Mouse (Mus musculus): ENCODE results near the gene Pogk. TPM values are rescaled to one million over a fixed set of nuclear protein-coding genes. Genes with fewer than 3 reads are reported as not detected.

Pogk gene
- polyA plus RNA-seq, 2 experiments: 0.63 to 1.1 TPM

- no peaks in the 10 kb centered on the region for H3K36me3 ChIP-seq (replicated peaks; ENCODE audit: control insufficient read depth, insufficient read depth, low read depth)
- 65% methylated on average over 3 of the region's 3 CpGs for WGBS (ENCODE audit: insufficient replicate concordance)
- no peak for DNase-seq (ENCODE audit: low read depth in 3 of 3, low spot score in 3 of 3)
- H3K9ac ChIP-seq (replicated peaks): no peak overlapping the region
- no peak for TF ChIP-seq CTCF (IDR thresholded peaks at IDR 0.05; ENCODE audit: low read depth)
- ATAC-seq (ENCODE audit: insufficient read depth): no peak
- H3K27me3 ChIP-seq (ENCODE audit: control insufficient read depth, insufficient read depth, low read length): no peaks in the 10 kb centered on the region
- no peak overlapping the region for H3K27ac ChIP-seq
- H3K4me3 ChIP-seq (ENCODE audit: insufficient read depth in 1 of 2, low read depth in 2 of 2, low read length in 2 of 2): no peak overlapping the region
- peaks cover 0 to 3% of the 10 kb centered on the region in 2 experiments; a peak in 3 of 4 replicates for H3K4me1 ChIP-seq (replicated peaks; ENCODE audit: control insufficient read depth in 2 of 2, insufficient read depth in 2 of 2, low read length in 1 of 2)
- no peaks in the 10 kb centered on the region for H3K9me3 ChIP-seq (ENCODE audit: control insufficient read depth, low read length)
- H3K4me2 ChIP-seq (ENCODE audit: low read depth): no peak overlapping the region
Measured at GRCm38 (mm10) chr1:166412266-166412665, 2.6 kb upstream of the Pogk start.

GRCm38 (mm10) chr1:166411541-166411940, 1.9 kb upstream of the Pogk start:
- H3K36me3 ChIP-seq (replicated peaks; ENCODE audit: control insufficient read depth, insufficient read depth, low read depth): no peaks in the 10 kb centered on the region
- TF ChIP-seq EP300 (IDR thresholded peaks at IDR 0.05; ENCODE audit: low read depth) (no peak), CTCF (IDR thresholded peaks at IDR 0.05; ENCODE audit: low read depth) (no peak)
- DNase-seq (ENCODE audit: low read depth in 3 of 3, low spot score in 3 of 3) (no peak), ATAC-seq (ENCODE audit: insufficient read depth) (no peak)
- WGBS (ENCODE audit: insufficient replicate concordance): 65% methylated on average over 1 of the region's 1 CpGs
- no peak overlapping the region for H3K4me3 ChIP-seq (ENCODE audit: insufficient read depth in 1 of 2, low read depth in 2 of 2, low read length in 2 of 2)
- no peak overlapping the region for H3K4me2 ChIP-seq (ENCODE audit: low read depth)
- no peak overlapping the region for H3K27ac ChIP-seq
- H3K9ac ChIP-seq (replicated peaks): no peak overlapping the region
- H3K9me3 ChIP-seq (ENCODE audit: control insufficient read depth, low read length): no peaks in the 10 kb centered on the region
- H3K4me1 ChIP-seq (replicated peaks; ENCODE audit: control insufficient read depth in 2 of 2, insufficient read depth in 2 of 2, low read length in 1 of 2): peaks cover 0 to 3% of the 10 kb centered on the region in 2 experiments; a peak in 3 of 4 replicates
- no peaks in the 10 kb centered on the region for H3K27me3 ChIP-seq (ENCODE audit: control insufficient read depth, insufficient read depth, low read length)

- 3% methylated on average over 35 of the region's 45 CpGs for WGBS (ENCODE audit: insufficient replicate concordance)
- ATAC-seq (ENCODE audit: insufficient read depth) (peak; percentile 68), DNase-seq (ENCODE audit: low read depth in 3 of 3, low spot score in 3 of 3) (no peak)
- no peak overlapping the region for H3K27ac ChIP-seq
- H3K4me1 ChIP-seq (replicated peaks; ENCODE audit: control insufficient read depth in 2 of 2, insufficient read depth in 2 of 2, low read length in 1 of 2): peaks cover 0 to 3% of the 10 kb centered on the region in 2 experiments; a peak in 3 of 4 replicates
- no peaks in the 10 kb centered on the region for H3K36me3 ChIP-seq (replicated peaks; ENCODE audit: control insufficient read depth, insufficient read depth, low read depth)
- peak overlapping the region; percentile 74 for H3K4me2 ChIP-seq (ENCODE audit: low read depth)
- H3K4me3 ChIP-seq (ENCODE audit: insufficient read depth in 1 of 2, low read depth in 2 of 2, low read length in 2 of 2): peak overlapping the region; percentile 38 to 56
- TF ChIP-seq EP300 (IDR thresholded peaks at IDR 0.05; ENCODE audit: low read depth) (no peak), CTCF (IDR thresholded peaks at IDR 0.05; ENCODE audit: low read depth) (no peak)
- no peaks in the 10 kb centered on the region for H3K27me3 ChIP-seq (ENCODE audit: control insufficient read depth, insufficient read depth, low read length)
- H3K9ac ChIP-seq (replicated peaks): peak overlapping the region; percentile 50
- no peaks in the 10 kb centered on the region for H3K9me3 ChIP-seq (ENCODE audit: control insufficient read depth, low read length)
Measured at GRCm38 (mm10) chr1:166409177-166409700, 424 bp downstream of the Pogk start.

GRCm38 (mm10) chr1:166403846-166404245, 5.8 kb downstream of the Pogk start:
- 70% methylated on average over 3 of the region's 3 CpGs for WGBS (ENCODE audit: insufficient replicate concordance)
- no peak for TF ChIP-seq CTCF (IDR thresholded peaks at IDR 0.05; ENCODE audit: low read depth)
- no peak for TF ChIP-seq EP300 (IDR thresholded peaks at IDR 0.05; ENCODE audit: low read depth)

GRCm38 (mm10) chr1:166402003-166402402, 7.7 kb downstream of the Pogk start:
- Histone ChIP-seq H3K9ac (replicated peaks) (no peak overlapping the region), H3K9me3 (ENCODE audit: control insufficient read depth, low read length) (no peaks in the 10 kb centered on the region), H3K27me3 (ENCODE audit: control insufficient read depth, insufficient read depth, low read length) (no peaks in the 10 kb centered on the region), H3K27ac (no peak overlapping the region), H3K4me1 (replicated peaks; ENCODE audit: control insufficient read depth in 2 of 2, insufficient read depth in 2 of 2, low read length in 1 of 2) (no peaks in the 10 kb centered on the region), H3K36me3 (replicated peaks; ENCODE audit: control insufficient read depth, insufficient read depth, low read depth) (no peaks in the 10 kb centered on the region), H3K4me2 (ENCODE audit: low read depth) (no peak overlapping the region), H3K4me3 (ENCODE audit: insufficient read depth in 1 of 2, low read depth in 2 of 2, low read length in 2 of 2) (no peak overlapping the region)
- WGBS (ENCODE audit: insufficient replicate concordance): 71% methylated on average over 4 of the region's 4 CpGs
- TF ChIP-seq CTCF (IDR thresholded peaks at IDR 0.05; ENCODE audit: low read depth) (no peak), EP300 (IDR thresholded peaks at IDR 0.05; ENCODE audit: low read depth) (no peak)
- DNase-seq (ENCODE audit: low read depth in 3 of 3, low spot score in 3 of 3) (no peak), ATAC-seq (ENCODE audit: insufficient read depth) (no peak)

More at GRCm38 (mm10) chr1:166403846-166404245, 5.8 kb downstream of the Pogk start:
- no peaks in the 10 kb centered on the region for H3K36me3 ChIP-seq (replicated peaks; ENCODE audit: control insufficient read depth, insufficient read depth, low read depth)
- no peak overlapping the region for H3K9ac ChIP-seq (replicated peaks)
- no peaks in the 10 kb centered on the region for H3K9me3 ChIP-seq (ENCODE audit: control insufficient read depth, low read length)
- no peaks in the 10 kb centered on the region for H3K4me1 ChIP-seq (replicated peaks; ENCODE audit: control insufficient read depth in 2 of 2, insufficient read depth in 2 of 2, low read length in 1 of 2)
- H3K27me3 ChIP-seq (ENCODE audit: control insufficient read depth, insufficient read depth, low read length): no peaks in the 10 kb centered on the region
- no peak overlapping the region for H3K4me2 ChIP-seq (ENCODE audit: low read depth)
- no peak for ATAC-seq (ENCODE audit: insufficient read depth)
- DNase-seq (ENCODE audit: low read depth in 3 of 3, low spot score in 3 of 3): no peak
- no peak overlapping the region for H3K27ac ChIP-seq
- H3K4me3 ChIP-seq (ENCODE audit: insufficient read depth in 1 of 2, low read depth in 2 of 2, low read length in 2 of 2): no peak overlapping the region
